Mouse (Mus musculus) urinary bladder, postnatal 0 days (tissue): ENCODE data around the gene Krtap3-2. TPM values are rescaled to one million over a fixed set of nuclear protein-coding genes. Genes with fewer than 3 reads are reported as not detected.

ENCODE experiments used
- polyA plus RNA-seq: library from polyadenylated mRNA; unstranded; fragments of >200 nt; fragmentation: Nextera tagmentation; extraction: Ambion mirVana; gene quantifications from 2 replicates; pipeline ENCODE4 v1.2.1, GENCODE M21; 2015

Krtap3-2 gene
- polyA plus RNA-seq: not detected in 2 replicates

GRCm38 (mm10) chr11:99556753-99557152, at the start of gene Krtap3-2:
Gene Krtap3-2, minus strand, starts transcription at chr11:99556853.

GRCm38 (mm10) chr11:99603208-99603607, 46.6 kb upstream of the Krtap3-2 start, which contains the start of gene Gm11938:
Gene Gm11938, minus strand, starts transcription at chr11:99603308.

GRCm38 (mm10) chr11:99597742-99598141, 41.1 kb upstream of the Krtap3-2 start, which contains the start of gene Krtap9-3:
Gene Krtap9-3, minus strand, starts transcription at chr11:99598105.

GRCm38 (mm10) chr11:99590981-99591380, 34.3 kb upstream of the Krtap3-2 start, which contains the start of gene Krtap1-3:
Gene Krtap1-3, minus strand, starts transcription at chr11:99591339.

GRCm38 (mm10) chr11:99583245-99583704, 26.6 kb upstream of the Krtap3-2 start, which contains the start of gene Krtap1-4:
Gene Krtap1-4, minus strand, starts transcription at chr11:99583654.

GRCm38 (mm10) chr11:99580636-99581035, 24.0 kb upstream of the Krtap3-2 start, which contains the start of gene Krtap1-5:
Gene Krtap1-5, minus strand, starts transcription at chr11:99581016.

GRCm38 (mm10) chr11:99566530-99566929, 9.9 kb upstream of the Krtap3-2 start, which contains the start of gene Krtap3-1:
Gene Krtap3-1, minus strand, starts transcription at chr11:99566630.

GRCm38 (mm10) chr11:99559366-99559765, 2.7 kb upstream of the Krtap3-2 start, which contains the start of gene Gm11939:
Gene Gm11939, minus strand, starts transcription at chr11:99559466.

GRCm38 (mm10) chr11:99550765-99551164, 5.9 kb downstream of the Krtap3-2 start, which contains the start of gene Krtap3-3:
Gene Krtap3-3, minus strand, starts transcription at chr11:99550865.

GRCm38 (mm10) chr11:99521288-99521860, 35.3 kb downstream of the Krtap3-2 start, which contains the start of gene Krt39:
Gene Krt39, minus strand, starts transcription at chr11:99521338.

Other genes with a start within 250 kb of the Krtap3-2 start
- gene Krt25, start 233.9 kb downstream of the Krtap3-2 start, polyA plus RNA-seq: 0.12 TPM in 1 of 2 replicates, not detected in the other
- gene Krt26, start 218.9 kb downstream of the Krtap3-2 start, polyA plus RNA-seq: not detected in 2 replicates
- gene Krt27, start 205.7 kb downstream of the Krtap3-2 start, polyA plus RNA-seq: not detected in 2 replicates
- 0.10 TPM in 1 of 2 replicates, not detected in the other for gene Krt28, start 181.9 kb downstream of the Krtap3-2 start, polyA plus RNA-seq
- gene Krt10, start 167.5 kb downstream of the Krtap3-2 start, polyA plus RNA-seq: 13.5 and 14.5 TPM in 2 replicates
- gene Krt12, start 134.6 kb downstream of the Krtap3-2 start, polyA plus RNA-seq: not detected in 2 replicates
- gene Krt20, start 118.7 kb downstream of the Krtap3-2 start, polyA plus RNA-seq: 71.7 and 82.2 TPM in 2 replicates
- gene Krt23, start 63.7 kb downstream of the Krtap3-2 start, polyA plus RNA-seq: 2.6 and 3.4 TPM in 2 replicates
- not detected in 2 replicates for gene Krt39, start 35.5 kb downstream of the Krtap3-2 start, polyA plus RNA-seq
- gene Krt40, start 13.7 kb downstream of the Krtap3-2 start, polyA plus RNA-seq: not detected in 2 replicates
- not detected in 2 replicates for gene Krtap3-3, start 6.0 kb downstream of the Krtap3-2 start, polyA plus RNA-seq
- gene Gm11939, start 2.6 kb upstream of the Krtap3-2 start, polyA plus RNA-seq: not detected in 2 replicates
- not detected in 2 replicates for gene Krtap3-1, start 9.8 kb upstream of the Krtap3-2 start, polyA plus RNA-seq
- gene Krtap1-5, start 24.2 kb upstream of the Krtap3-2 start, polyA plus RNA-seq: 0.12 TPM in 1 of 2 replicates, not detected in the other
- gene Krtap1-4, start 26.8 kb upstream of the Krtap3-2 start, polyA plus RNA-seq: not detected in 2 replicates
- not detected in 2 replicates for gene Krtap1-3, start 34.5 kb upstream of the Krtap3-2 start, polyA plus RNA-seq
- not detected in 2 replicates for gene Krtap9-3, start 41.3 kb upstream of the Krtap3-2 start, polyA plus RNA-seq
- not detected in 2 replicates for gene Gm11938, start 46.5 kb upstream of the Krtap3-2 start, polyA plus RNA-seq
- gene Gm11937, start 53.3 kb upstream of the Krtap3-2 start, polyA plus RNA-seq: not detected in 2 replicates
- gene Krtap2-4, start 58.0 kb upstream of the Krtap3-2 start, polyA plus RNA-seq: not detected in 2 replicates
- not detected in 2 replicates for gene Gm11562, start 63.6 kb upstream of the Krtap3-2 start, polyA plus RNA-seq
- gene Krtap4-1, start 71.4 kb upstream of the Krtap3-2 start, polyA plus RNA-seq: not detected in 2 replicates
- not detected in 2 replicates for gene Krtap4-2, start 78.2 kb upstream of the Krtap3-2 start, polyA plus RNA-seq
- not detected in 2 replicates for gene Krtap4-7, start 87.2 kb upstream of the Krtap3-2 start, polyA plus RNA-seq
- not detected in 2 replicates for gene Gm11555, start 93.4 kb upstream of the Krtap3-2 start, polyA plus RNA-seq
- not detected in 2 replicates for gene Gm11563, start 102.1 kb upstream of the Krtap3-2 start, polyA plus RNA-seq
- not detected in 2 replicates for gene Krtap4-6, start 109.1 kb upstream of the Krtap3-2 start, polyA plus RNA-seq
- gene Gm14190, start 133.9 kb upstream of the Krtap3-2 start, polyA plus RNA-seq: not detected in 2 replicates
- not detected in 2 replicates for gene Gm14180, start 177.4 kb upstream of the Krtap3-2 start, polyA plus RNA-seq
- not detected in 2 replicates for gene Gm11595, start 216.1 kb upstream of the Krtap3-2 start, polyA plus RNA-seq
- gene Krtap4-8, start 223.9 kb upstream of the Krtap3-2 start, polyA plus RNA-seq: not detected in 2 replicates
- not detected in 2 replicates for gene Krtap4-9, start 228.3 kb upstream of the Krtap3-2 start, polyA plus RNA-seq
- not detected in 2 replicates for gene Gm11596, start 236.6 kb upstream of the Krtap3-2 start, polyA plus RNA-seq
- not detected in 2 replicates for gene Gm11569, start 242.1 kb upstream of the Krtap3-2 start, polyA plus RNA-seq
- not detected in 2 replicates for gene Gm11554, start 247.6 kb upstream of the Krtap3-2 start, polyA plus RNA-seq